Mouse (Mus musculus) embryo, embryonic 10 days (tissue): Measurements from ENCODE around the gene Cpeb3.
"Not testable (repeated sequence)": the region's sequence is repeated elsewhere in the genome, so short reads cannot be mapped to it uniquely, and the experiment has no call there.

Experiments used
- DNase-seq: peaks from one replicate; pipeline ENCODE4 v3.0.0-alpha.2; 2015; ENCODE audit warnings: low spot score

Cpeb3 gene

GRCm38 (mm10) chr19:37207303-37208175 is 862 bp downstream of the Cpeb3 start, which contains the start of gene March5:
Gene March5, plus strand, starts transcription at chr19:37207543.
- DNase-seq: peak; percentile 93

DNA sequence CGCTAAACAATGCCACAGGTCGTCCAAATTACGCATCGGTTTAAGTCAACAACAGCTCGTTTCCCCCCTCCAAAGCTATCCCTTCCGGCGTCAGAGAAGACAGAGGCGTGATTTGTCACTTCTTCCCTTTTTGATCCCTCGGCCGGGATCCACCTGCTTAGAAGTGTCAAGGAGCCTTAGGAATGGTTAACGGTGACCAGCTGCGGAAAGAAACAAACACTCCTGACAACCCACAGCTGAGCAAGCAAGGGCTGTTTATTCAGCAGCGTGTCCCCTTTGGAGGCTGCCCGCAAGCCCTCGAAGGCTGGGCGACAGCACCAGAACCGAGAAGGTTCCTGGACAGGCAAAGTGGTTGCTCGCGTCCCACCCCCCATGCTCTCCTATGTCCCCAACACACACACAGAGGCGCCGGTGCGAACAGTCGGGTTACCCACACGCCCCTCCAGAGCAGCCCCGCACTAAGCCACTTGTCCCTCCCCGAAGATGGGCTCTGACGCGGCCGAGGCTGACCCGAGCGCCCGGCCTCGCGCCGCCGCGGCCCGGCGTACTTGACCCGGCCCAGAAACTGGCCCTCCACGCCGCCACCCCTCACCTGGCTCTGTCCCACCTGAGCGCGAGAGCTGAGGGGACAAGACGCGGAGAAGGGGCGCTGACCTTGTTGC is 1.6 kb downstream of the Cpeb3 start:
- peak; percentile 62 for DNase-seq

DNA sequence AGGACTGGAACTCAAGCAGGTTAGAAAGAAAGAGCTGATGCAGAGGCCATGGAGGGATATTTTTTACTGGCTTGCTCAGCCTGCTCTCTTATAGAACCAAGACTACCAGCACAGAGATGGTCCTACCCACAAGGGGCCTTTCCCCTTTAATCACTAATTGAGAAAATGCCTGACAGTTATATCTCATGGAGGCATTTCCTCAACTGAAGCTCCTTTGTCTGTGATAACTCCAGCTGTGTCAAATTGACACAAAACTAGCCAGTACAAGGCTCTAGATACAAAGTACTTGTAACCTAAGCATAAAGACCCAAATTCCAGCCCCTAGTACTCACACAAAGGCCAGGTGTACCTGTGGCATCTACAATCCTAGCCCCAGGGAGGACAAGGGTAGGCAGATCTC is 3.2 kb downstream of the Cpeb3 start:
- not testable (repeated sequence) for DNase-seq

DNA sequence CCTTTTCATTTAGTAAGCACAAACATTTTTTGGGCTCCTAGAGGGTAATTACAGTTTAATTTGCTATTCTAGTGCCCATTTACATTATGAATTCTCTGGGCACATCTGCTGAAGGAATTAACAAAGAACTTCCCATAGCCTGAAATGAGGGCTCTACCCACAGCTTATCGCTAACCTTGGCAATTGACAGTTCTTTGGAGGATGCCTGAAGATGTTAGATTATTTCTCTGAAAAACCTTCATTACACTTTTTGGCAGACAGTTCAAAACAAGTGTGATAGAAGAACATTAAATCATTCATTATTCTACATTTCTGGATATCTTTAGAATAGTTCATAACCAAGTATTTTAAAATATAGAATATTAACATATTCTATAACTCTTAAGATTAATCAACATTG is 5.0 kb downstream of the Cpeb3 start:
- no peak for DNase-seq

DNA sequence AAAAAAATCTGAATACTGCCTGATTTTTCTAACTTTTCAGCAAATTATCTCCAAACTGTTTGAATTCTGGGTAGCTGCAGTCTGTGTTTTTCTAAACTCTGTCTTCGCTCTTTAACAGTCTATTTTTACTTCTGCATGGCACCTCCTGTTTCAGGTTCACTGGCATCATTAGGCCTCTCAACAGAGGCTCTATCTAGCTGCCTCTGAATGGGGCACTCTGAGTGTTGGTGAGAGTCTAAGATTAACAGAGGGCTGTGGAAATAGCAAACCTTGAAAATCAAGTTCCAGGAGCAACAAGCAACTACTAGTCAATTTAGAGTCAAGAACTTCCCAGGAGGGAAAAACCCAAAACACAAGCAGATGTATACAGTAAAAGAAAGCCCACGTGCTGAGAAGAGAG is 8.5 kb downstream of the Cpeb3 start:
- DNase-seq: no peak

GRCm38 (mm10) chr19:37198165-37198880 is 10.1 kb downstream of the Cpeb3 start:
- DNase-seq: no peak

DNA sequence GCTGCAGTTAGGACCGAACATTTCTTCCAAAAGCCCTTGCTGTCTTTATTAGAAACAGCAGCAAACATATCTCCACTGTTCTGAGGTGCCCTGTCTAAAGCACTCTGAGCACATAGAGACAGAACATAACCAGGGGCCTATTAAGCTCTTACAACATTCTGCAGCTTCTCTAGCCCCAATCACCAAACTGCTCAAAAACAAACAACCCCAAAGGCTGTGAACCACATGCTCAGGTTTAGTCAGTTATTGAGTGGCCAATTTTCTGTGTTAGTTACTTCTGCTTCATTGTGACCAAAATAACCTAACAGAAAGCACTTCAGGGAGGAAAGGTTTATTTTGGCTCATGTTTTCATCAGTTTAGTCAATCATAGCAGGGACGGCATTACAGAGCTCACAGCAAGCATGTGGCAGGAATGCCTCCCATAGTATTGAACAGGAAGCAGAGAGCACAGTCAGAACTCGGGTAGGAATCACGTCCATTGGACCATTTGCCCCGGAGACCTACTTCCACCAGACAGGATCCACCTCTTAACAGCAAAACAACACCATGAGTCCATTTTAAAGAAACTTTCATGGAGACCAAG is 15.8 kb downstream of the Cpeb3 start:
- DNase-seq: no peak

DNA sequence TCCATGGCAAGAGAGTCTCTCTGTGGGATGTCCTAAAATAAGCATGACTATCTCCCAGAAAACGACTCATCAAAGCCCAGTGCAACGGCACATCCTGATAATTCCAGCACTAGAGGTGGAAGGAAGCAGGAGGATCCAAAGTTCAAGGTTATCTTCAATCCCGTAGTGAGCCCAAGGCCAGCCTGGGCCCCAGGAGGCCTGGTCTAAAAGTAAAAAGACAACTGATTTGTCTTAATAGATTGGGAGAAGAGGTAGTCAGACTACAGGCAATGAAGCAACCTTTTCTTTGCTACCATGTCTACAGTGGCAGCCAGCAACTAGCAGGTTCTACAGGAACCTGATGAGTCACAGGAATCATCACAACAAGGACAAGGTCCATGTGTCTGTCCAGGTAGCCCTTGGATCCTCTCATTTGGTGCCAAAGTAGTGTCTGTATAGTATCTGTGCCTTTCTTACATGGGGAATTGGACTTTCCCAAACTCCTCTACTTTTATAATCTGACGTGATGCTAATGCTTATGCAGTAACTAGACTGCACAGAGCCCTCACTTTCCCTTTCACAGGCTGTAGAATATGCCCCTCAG is 19.9 kb downstream of the Cpeb3 start:
- DNase-seq: no peak

DNA sequence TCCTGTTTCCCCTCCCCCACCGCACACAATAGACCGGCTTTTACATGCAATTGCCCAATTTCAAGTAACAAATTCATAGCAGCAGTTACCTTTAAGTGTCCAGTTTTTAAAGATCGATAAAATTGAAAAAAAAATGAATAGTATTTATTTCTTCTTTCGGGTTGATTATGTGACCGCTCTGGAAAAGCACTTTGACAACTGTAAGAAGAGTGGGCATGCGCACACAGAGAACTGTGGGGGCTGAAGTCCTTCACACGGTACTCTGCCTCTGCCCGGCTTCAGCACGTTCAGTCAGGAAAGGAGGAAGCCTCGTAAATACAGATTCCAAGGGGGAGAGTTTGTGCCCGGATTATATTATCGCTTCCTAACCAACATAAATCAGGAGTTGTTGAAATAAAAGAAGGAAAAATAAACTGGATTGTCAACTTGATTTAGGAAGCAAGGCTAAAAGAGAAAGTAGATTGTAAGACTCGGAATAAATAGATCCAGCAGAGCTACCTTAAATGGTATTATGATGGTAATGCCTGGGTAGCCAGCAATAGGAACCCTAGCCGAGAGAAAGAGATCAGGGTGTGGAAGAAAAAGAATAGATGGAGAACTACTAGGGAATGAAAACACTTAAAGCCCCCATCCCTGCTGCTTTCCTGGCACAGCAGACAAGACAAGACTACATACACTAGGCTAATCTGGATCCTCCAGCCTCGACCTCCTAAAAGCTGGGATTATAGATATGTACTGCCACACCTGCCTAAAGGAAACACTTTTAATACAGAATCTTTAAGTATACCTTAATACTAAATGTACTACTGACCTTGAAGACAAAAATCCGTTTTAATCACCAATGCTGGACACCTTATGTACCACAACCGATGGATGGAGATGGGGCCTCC is 30.3 kb downstream of the Cpeb3 start:
- peak; percentile 84 for DNase-seq

DNA sequence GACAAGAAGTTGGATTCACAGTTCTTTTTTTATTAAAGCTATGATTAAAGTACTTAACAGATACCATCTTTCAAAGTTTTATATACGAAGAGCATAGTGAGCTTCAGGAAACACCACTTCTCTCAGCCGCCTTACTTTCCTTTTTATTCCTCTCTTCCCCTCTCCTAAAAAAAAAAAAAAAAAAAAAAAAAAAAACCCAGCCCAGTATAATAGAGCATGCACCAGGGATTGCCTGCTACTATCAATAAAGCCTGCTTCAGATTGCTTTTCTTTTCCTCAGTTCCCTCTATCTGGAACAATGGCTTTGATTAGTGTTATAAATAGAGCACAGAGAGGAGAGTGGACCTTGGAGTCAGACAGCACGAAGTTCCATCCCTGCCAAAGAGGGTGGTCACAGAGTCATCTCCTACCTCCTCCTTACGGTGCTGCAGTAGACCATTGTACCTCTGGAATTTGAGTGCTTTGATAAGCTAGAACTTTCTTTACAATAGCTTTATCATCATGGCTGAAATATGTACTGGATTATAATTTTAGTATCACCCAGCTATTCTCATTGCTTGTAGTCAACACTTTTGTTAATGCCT is 31.4 kb downstream of the Cpeb3 start:
- no peak for DNase-seq

DNA sequence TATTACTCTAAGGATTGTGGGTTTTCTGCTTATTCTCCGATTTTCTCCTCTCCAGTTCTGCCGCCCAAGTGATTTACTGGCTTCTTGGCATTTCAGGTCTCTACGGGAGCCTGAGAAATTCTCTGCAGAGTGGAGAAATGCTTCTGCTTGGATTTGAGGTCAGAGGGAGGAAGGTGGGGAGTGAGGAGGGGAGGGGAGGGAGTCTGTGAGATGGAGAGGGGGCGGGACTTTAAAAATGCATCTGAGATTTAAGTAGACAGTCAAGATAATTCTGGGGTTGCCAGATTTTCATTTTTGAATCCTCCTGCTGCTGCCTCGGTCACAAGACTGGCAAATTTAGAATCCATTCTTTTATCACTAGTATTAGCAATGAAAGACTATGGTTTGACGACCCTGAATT is 32.5 kb downstream of the Cpeb3 start:
- peak; percentile 24 for DNase-seq

- no peak for DNase-seq
Observed at GRCm38 (mm10) chr19:37175436-37175805, 33.0 kb downstream of the Cpeb3 start.

DNA sequence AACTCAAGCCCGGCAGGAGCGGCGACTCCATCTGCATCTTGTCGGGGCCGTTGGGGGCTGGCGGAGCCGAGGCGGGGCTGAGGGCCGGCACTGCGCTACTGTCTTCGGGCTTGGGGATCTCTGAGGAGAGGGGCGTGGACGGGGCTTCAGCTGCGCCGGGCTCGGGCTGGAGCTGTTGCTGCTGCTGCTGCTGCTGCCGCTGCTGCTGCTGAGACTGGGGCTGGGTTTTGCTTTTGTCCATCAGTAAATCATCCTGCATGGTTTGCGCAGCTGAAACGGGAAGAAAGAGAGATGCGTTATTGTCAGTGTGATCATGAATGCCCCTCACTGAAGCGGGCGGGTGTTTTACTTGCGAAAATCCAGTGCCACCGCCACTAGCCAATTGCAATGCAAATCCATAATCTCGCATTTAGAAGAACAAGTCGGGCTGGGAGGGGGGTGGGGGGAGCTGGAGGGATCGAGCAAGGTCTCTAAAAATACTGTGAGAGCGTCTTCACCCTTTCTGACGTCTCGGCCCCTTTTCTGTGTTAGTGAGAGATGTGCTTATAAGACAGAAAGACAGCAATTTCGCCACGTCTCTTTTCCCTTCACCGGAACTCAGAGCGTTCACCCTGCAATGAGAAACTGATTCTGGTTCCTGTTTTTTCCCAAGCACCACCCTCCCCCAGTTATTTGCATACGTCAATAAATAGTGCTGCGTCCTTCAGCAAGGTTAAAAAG is 33.5 kb downstream of the Cpeb3 start:
- DNase-seq: peak; percentile 77

DNA sequence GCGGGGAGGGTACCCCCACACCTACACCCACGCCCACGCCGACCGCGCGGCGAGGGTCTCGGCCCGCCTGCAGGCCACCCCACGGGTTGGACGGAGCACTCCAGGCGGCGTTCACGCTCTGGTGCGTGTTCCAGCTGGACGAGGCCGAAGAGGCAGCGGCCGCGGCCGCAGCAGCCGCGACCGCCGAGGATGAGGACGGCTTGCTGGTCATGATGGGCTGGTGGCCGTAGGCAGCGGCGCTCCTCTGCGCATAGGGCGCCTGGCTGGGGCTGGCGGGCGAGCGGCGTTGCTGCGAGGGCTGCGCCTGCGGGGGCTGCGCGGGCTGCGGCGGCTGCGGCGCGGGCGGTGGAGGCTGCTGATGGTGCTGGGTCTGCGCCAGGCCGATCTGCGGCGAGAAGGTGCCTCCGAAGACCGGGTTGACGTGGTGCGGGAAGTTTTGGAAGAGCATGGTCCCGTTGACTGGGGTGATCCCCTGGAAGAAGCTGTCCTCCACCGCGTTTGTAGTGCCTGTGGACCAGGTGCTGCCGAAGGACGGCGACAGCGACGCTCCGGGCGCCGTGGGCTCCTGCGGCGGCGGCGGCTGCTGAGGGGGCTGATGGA is 34.2 kb downstream of the Cpeb3 start:
- DNase-seq: peak; percentile 64

GRCm38 (mm10) chr19:37173331-37174115 is 34.9 kb downstream of the Cpeb3 start:
- DNase-seq: peak; percentile 34

DNA sequence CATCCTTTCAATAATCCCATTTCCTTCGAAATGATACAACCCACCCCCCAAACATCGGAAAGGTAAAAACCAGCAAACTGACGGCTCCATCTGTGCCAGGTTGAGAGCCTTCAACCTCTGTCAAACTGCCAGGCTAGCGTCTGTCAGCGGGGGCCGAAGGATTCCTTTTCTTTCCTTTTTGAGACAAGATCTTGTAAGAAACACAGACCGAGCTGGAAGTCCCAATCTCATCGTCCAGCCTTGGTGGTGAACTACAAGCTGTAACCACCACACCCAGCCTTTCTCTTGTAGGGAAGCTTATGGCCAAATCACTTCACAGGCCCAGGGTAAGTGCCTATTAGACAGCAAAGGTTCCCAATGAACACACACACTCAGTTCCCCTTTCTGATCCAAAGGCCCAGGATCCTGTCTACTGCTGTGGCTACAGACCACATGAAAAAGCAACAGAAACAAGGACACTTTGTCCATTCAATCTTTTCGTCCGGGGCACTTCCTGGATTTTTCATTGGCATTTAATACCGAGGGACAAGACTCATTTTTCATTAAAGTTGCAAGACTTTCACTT is 35.8 kb downstream of the Cpeb3 start:
- no peak for DNase-seq

DNA sequence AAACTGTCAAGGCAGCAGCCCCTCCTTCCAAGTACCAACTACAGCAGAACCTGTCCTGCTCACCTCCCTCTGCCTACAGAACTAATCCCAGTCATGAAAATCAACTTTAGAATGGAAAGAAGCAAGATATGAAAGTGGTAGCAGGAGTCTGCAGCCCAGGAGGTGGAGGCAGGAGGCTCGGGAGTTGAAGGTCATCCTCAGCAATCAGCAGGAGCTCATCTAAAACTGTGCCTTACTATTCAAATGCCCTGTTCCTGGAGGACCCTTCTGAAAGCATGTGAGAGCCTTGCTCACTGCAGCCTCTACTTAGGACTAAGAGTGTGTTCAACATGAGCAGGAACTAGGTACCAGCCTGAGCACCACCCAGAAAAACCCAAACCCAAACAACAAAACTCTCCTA is 36.3 kb downstream of the Cpeb3 start:
- no peak for DNase-seq

DNA sequence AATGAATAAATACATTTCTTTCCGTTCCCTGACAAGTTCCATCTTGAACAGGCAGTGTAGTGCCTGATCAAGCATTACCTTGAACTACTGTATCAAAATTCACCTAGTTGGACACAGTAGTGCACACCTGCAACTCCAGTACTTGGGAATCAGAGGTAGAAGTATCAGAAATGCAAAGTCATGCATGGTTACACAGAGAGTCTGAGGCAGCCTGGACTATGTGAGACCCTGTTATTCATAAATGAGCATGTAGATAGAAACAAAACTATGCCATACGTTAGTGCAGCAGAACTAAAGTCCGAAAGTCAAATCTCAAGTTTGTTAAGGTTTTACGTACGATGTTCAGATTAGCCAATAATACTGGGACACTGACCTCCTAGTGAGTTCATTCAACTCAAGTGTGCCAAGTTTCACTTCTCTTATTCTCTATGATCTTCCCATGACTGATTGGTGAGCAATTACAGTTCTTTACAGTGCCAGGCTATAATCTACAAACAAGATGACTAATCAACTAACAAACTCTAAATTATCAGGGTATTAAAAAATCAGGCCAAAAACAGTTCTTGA is 51.5 kb downstream of the Cpeb3 start:
- DNase-seq: no peak
